Mouse (Mus musculus) 3134 (cell line): ENCODE data around the gene 1700024B05Rik.
"Not testable (repeated sequence)": the region's sequence is repeated elsewhere in the genome, so short reads cannot be mapped to it uniquely, and the experiment has no call there.

ENCODE experiments used
- DNase-seq: peaks from one replicate; pipeline ENCODE4 v3.0.0-alpha.2; 2011; ENCODE audit warnings: low spot score; ENCODE audit not compliant: insufficient read length; ENCODE audit errors: extremely low read depth

1700024B05Rik gene

DNA sequence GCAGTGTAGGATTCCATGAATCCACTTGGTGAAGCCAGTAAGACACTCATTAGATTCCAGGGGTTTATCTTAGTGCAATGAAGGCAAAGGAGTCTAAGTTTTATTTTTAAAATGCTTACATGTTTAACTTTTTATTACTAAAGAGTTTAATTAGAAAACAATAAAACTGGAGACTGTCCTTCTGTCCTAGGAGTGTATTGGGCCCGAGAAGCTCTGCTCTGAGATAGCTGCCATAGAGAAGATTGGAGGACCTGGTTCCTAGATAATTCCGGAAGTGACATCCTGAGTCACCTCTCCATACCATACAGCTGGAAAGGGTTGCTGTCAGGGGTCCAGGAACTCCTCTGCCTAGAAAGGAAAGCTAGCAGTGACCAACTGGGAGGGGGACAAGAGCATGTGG, at the start of gene 1700024B05Rik:
1700024B05Rik (plus strand) TSS at position 301 of the 400 bp plus-strand sequence.
- not testable (repeated sequence) for DNase-seq

- not testable (repeated sequence) for DNase-seq
Measured at GRCm38 (mm10) chr14:41907190-41907589, 36.6 kb upstream of the 1700024B05Rik start, which contains the start of gene Gm7980. Gm7980 (minus strand) TSS chr14:41907290.

- DNase-seq, result not testable (repeated sequence)
Measured at GRCm38 (mm10) chr14:41924649-41925048, 19.1 kb upstream of the 1700024B05Rik start, which contains the start of gene 1700049E17Rik1. 1700049E17Rik1 (plus strand) TSS chr14:41924949.

GRCm38 (mm10) chr14:41964095-41964494, 20.3 kb downstream of the 1700024B05Rik start:
- not testable (repeated sequence) for DNase-seq

DNA sequence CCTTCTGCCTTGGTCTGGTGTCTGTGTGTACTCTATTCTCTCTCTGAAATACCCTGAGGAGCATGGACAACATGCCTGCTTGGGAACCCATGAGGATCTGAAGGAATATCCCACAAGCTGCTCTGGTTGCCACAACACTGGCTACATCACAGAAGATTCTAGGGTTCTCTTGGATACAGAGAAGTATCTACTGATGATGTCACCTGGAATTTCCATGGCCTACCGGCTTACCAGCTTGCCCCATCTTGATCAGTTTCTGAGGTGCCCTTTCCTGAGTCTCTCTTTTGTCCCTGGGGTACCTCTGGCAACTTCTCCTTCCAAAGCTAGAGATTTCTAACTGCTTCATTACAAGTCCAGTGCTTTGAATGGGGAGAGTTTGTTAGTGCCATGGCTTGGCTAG, 24.0 kb downstream of the 1700024B05Rik start, which contains the start of gene Gm6401:
Gm6401 (minus strand) TSS at position 101 of the 400 bp plus-strand sequence.
- not testable (repeated sequence) for DNase-seq

- DNase-seq, result not testable (repeated sequence)
Measured at GRCm38 (mm10) chr14:41968596-41968995, 24.8 kb downstream of the 1700024B05Rik start.

DNA sequence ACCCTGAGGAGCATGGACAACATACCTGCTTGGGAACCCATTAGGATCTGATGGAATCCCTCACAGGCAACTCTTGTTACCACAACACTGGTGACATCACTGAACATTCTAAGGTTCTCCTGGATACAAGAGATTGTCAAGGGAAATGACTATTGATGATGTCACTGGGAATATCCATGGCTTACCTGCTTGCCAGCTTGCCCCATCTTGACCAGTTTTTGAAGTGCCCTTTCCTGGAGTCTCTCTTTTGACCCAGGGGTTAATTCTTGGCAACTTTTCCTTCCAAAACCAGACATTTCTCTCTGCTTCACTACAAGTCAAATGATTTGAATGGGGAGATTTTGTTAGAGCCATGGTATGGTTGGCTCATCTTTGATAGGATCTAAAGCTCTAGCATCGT, 39.4 kb downstream of the 1700024B05Rik start, which contains the start of gene Gm3543:
Gm3543 (minus strand) TSS at position 101 of the 400 bp plus-strand sequence.
- not testable (repeated sequence) for DNase-seq
